Mouse (Mus musculus) gastrocnemius, postnatal 4 days (tissue): ENCODE measurements around the gene Colgalt2. TPM values are rescaled to one million over a fixed set of nuclear protein-coding genes. Genes with fewer than 3 reads are reported as not detected.
"Not testable (repeated sequence)": the region's sequence is repeated elsewhere in the genome, so short reads cannot be mapped to it uniquely, and the experiment has no call there.

Experiments
- DNase-seq, 2 experiments: peaks; one replicate each; pipeline ENCODE4 v3.0.0; 2021 to 2022; ENCODE audit warnings: low spot score in 2 of 2, mixed read lengths in 2 of 2
- long read RNA-seq, 2 experiments: library from polyadenylated mRNA; stranded (forward); transcript quantifications; one replicate each; pipeline ENCODE4 v2.0.0; 2021
- total RNA-seq, 2 experiments: library from RNA; stranded (reverse); gene quantifications; 2 replicates each; pipeline ENCODE4 v1.2.3; 2021

Gene Colgalt2
- total RNA-seq = 1 to 10 TPM; 5.4 to 5.5 TPM
- long read RNA-seq, experiment 1, full-length matches to known transcripts = 4 of 7 reads
- long read RNA-seq, experiment 1, partial matches to known transcripts = 0 of 7 reads
- long read RNA-seq, experiment 1, other reads (novel, unspliced or antisense) = 3 of 7 reads
- long read RNA-seq, experiment 2, full-length matches to known transcripts = 7 of 9 reads
- long read RNA-seq, experiment 2, partial matches to known transcripts = 0 of 9 reads
- long read RNA-seq, experiment 2, other reads (novel, unspliced or antisense) = 2 of 9 reads

GRCm38 (mm10) chr1:152399790-152400555 lies at the start of gene Colgalt2:
TSS of gene Colgalt2 (plus strand) at chr1:152399830.
- DNase-seq = peak; percentile 30 to 63

GRCm38 (mm10) chr1:152356721-152357120 lies 42.9 kb upstream of the Colgalt2 start:
- DNase-seq = no peak

- DNase-seq = no peak
These were observed 31.1 kb upstream of the Colgalt2 start for GRCm38 (mm10) chr1:152368311-152369088.

DNA sequence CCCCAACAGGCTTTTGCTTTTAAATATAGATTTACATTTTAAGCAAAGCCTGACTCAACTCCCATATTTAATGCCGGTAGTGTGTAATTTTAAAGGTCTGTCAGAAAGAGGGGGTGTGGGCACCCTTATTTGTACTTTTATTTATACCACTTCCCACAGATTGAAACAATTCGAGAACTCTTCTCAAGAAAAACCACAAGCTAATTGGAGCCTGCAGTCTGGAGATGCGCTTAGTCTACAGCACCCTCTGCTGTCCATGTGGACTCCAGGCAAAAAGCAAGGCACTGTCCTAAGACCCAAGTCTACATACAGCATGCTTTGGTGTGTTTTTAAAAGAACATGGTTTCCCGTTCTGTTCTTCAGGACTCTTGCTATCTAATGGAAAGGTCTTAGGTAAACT lies 30.5 kb upstream of the Colgalt2 start:
- peak in 1 of 2 experiments; percentile 56 for DNase-seq

- no peak for DNase-seq
These were observed 21.3 kb upstream of the Colgalt2 start for GRCm38 (mm10) chr1:152378311-152378710.

DNA sequence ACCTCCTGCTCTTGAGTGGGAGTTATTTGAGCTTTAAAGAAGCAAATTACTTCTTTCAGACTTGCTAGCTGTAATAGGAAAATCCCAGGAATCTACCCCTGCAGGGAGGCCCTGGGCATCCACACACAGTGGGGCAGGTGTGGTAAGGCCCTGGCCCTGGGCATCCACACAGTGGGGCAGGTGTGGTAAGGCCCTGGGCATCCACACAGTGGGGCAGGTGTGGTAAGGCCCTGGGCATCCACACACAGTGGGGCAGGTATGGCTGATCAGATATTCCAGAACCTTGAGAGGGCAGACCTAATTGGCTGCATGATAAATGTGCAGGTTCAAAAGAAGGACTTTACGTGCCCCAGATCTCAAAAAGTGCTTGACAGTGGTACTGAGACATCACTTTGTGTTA lies 15.0 kb upstream of the Colgalt2 start:
- DNase-seq = no peak

DNA sequence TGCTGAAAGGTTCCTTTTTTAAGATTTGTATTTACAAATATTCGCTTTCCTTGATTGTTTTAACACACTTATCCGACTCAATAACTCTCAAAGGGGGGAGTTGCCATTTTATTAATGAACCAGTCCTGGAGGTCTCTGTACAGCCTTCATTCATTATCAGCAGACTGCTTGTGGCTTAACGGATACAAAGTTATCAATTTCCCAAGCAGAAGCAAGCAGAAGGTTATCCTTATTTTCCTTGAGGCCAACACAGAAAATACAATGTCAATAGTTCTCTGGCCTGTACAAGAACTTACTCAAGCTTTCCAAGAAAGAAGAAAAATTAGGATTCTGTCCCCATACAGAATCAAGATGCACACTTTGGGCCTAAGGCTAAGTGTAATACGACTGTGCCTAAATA lies 13.9 kb upstream of the Colgalt2 start:
- not testable (repeated sequence) for DNase-seq

DNA sequence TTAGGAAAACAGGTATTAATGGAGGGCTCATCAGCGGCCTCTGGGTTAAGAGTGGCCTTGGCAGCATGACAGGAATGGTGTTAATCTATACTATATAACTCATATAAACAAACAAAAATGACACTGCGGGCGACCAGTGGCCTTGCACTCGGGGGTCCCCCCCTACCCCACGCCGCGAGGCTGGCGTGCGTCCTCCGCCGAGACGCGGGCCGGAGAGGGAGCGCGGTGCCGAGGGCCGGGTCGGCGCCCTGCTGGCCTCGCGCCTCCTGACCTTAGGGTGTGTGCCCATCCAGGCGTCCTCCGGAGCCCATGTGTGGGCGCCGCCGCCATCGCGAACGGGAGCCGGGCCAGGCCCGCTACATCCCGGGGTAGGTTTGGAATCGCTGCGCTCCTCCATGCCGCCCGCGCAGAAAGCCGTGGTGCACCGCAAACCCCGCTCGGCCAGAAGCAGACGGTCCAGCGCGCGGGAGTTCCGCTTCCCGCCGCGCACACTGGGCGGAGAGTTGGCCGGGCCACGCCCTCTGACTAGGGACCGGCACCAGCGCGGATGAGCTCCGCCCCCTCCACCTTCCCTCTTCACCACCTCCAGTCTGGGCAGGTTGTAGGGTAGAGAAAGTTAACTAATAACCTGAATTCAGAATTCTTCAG lies 13.3 kb upstream of the Colgalt2 start, which contains the start of gene Tsen15:
Gene Tsen15, minus strand, starts transcription at position 501 of the 648 bp plus-strand sequence.
- DNase-seq = peak; percentile 63 to 83

DNA sequence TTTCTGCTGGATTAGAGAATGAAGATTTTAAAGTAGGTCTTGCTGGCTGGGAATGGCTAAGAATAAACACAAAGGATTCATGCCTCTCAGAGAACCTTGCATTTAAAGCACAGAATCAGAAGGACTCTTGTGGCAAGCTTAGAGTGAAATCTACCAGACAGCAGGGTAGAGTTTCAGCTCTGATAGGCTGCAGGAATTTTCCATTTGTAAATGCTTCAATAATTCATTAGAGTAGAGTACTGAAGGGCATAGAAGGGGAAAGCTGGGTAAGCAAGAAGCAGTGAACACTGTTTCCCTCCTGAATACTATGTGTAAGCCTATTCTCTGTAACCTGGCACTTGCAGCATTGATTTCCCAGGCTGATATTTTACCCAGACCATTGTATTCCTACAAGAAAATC lies 10.4 kb upstream of the Colgalt2 start:
- no peak for DNase-seq

DNA sequence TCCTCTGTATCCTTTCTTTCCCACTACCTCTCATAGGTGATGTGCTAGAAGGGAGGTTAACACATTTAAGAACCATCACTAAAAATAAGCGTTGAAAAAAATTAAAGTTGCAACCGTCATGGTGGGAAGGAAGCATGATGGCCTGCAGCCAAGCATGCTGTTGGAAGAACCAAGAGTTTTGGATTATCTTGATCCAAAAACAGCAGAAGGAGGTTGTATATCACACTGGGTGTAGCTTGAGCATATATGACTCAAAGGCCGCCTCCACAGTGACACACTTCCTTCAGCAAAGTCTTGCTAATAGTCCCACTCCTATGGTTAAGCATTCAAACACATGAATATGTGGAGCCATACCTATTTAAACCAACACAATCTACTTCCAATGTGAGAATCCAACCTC lies 5.5 kb upstream of the Colgalt2 start:
- no peak for DNase-seq

DNA sequence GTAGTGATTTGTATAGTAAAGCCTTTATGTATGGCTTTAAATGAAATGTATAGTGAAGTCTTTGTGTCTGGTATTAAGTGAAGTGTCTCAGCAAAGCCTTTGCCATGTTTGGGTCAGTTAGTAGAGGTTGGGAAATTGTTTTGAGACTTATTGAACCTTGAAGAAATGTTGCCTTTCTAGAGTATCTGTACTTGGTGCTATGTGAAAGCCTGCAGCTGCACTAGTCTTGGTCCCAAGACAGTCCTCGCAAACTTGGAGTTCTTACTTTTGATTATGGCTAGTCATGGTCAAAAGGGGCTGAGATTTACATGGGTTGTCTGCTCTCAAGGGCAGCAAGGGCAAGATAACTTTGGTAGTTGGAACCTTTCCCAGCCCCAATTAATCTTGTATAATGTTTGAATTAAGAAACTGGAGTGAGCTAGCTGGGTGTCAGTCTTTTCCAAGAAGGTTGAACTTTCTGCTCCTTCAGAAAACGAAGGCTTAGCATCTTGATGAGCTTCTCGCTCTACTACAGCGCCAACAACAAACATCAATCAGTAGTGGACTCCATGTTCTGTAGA lies 4.6 kb upstream of the Colgalt2 start:
- no peak for DNase-seq

DNA sequence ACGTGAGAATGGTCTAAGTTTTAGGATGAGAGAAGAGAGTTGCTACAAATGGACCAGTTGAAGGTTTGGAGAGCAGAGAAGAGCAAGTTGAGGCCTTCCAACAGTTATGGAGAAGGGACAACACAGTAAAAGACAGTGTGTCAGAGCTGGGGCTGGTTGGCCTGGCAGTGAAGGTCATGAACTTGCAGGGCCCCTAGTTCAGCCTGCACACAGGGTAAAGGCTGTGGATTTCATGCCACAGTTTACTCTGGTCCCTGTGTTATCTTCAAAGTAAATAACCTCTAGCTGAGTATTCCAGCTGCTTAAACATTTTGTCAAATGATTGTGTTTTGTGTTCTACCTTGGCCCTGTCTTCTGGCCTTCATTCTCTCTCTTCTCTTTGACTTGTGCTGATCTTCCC lies 922 bp upstream of the Colgalt2 start:
- no peak for DNase-seq

GRCm38 (mm10) chr1:152400556-152401540 lies 1.2 kb downstream of the Colgalt2 start:
- DNase-seq = no peak

- DNase-seq = no peak
These were observed 7.7 kb downstream of the Colgalt2 start for GRCm38 (mm10) chr1:152407021-152407946.

DNA sequence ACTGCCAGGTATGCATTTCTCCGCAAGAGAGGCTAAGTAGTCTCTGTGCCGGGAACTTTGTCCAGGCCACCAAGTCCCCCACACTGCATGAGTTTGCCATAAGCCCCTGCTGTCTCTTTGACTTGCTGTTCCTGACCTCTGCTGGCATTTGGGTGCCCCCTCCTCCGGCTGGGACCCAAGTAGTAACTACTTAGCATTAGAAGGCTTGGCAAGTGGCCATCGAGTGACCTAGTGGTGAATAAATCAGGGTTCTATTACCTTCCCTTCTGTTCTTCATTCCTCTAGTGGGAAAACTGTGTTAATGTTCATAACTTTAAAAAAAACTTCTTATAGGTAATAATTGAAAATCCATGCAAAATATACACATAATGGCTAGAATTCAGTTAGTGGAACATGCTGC lies 9.7 kb downstream of the Colgalt2 start:
- DNase-seq = peak in 1 of 2 experiments; percentile 24

GRCm38 (mm10) chr1:152410657-152411056 lies 11.0 kb downstream of the Colgalt2 start:
- peak in 1 of 2 experiments; percentile 41 for DNase-seq

DNA sequence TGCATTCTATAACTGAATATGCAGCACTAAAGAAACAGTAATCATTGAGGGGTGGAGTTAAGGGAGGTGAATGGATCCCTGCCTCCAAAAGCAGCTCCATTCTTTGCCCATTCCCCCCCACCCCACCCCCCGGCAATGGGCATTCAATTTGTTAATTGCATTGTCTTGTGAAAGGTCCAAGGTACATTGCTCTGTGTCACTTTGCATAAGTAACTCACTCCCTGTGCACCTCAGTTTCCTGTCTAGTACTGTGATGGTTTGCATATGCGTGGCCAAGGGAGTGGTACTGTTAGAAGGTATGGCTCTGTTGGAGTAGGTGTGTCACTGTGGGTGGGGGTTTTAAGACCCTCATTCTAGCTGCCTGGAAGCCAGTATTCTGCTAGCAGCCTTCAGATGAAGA lies 13.5 kb downstream of the Colgalt2 start:
- DNase-seq = no peak

- no peak for DNase-seq
These were observed 14.3 kb downstream of the Colgalt2 start for GRCm38 (mm10) chr1:152413961-152414360.

DNA sequence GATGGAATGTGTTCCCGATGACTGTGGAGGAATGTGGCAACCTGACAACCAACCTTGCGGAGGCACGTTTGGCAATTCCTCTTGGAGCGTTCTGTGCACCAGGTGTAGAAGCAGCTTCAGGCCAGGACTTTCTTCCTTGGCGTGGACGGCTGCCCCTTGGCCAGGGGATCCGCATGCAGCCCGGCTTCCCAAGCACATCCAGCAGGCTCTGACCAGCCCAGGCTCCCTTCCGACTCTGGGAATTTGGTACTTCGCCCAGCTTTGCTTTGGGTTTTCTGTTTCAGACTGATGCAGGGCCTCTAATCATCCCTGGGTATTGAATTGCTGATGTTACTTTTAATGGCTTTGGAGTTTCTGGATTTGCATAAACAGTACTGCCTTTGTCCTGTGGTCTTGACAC lies 14.8 kb downstream of the Colgalt2 start:
- DNase-seq = peak; percentile 50 to 80
